8 mouse cellular contexts compared by ENCODE assay signal in genomic region chrX:7638401-7639091, GRCm38 (mm10). TPM values are rescaled to one million over a fixed set of nuclear protein-coding genes. Genes with fewer than 3 reads are reported as not detected.
DNase-seq lines count a peak whose midpoint lies in the region; ATAC-seq and TF ChIP-seq lines count a peak whose summit lies in the region.

Syp (plus strand) TSS chrX:7638471.

- peak within 1 kb of the TSS; percentile 69 to 70 for H3K4me3 ChIP-seq in MEL (ENCODE audit: control insufficient read depth in 1 of 2, insufficient read depth in 1 of 2, low read depth in 2 of 2, low read length in 2 of 2)
- peak within 1 kb of the TSS; percentile 51 for H3K4me3 ChIP-seq in forebrain, postnatal 0 days (ENCODE audit: low read depth, low read length)
- H3K4me3 ChIP-seq in lung, embryonic 14.5 days (ENCODE audit: low read depth, low read length), result peak within 1 kb of the TSS; percentile 27
- H3K4me3 ChIP-seq in neural tube, embryonic 15.5 days (replicated peaks), result peak within 1 kb of the TSS; percentile 49
- peak within 1 kb of the TSS; percentile 29 for H3K4me3 ChIP-seq in testis, adult 2 months (ENCODE audit: control insufficient read depth, low read depth, low read length)

- TF ChIP-seq POLR2A in MEL (IDR thresholded peaks at IDR 0.05; ENCODE audit: control insufficient read depth in 1 of 2, insufficient read depth in 1 of 2, low read depth in 1 of 2, low read length in 2 of 2, poor library complexity in 1 of 2), result peak in 1 of 2 experiments; percentile 51; a peak in 1 of 4 replicates
- no peak for TF ChIP-seq POLR2A in testis, adult 2 months (IDR thresholded peaks at IDR 0.05; ENCODE audit: control insufficient read depth, low read depth, low read length)

- TF ChIP-seq CTCF in MEL (IDR thresholded peaks at IDR 0.05 in 2 of 3, conservative IDR thresholded peaks at IDR 0.05 in 1 of 3; ENCODE audit: control insufficient read depth in 1 of 3, insufficient read depth in 1 of 3, low read depth in 2 of 3, low read length in 3 of 3, poor library complexity in 1 of 3, severe bottlenecking in 1 of 3), result no peak
- no peak for TF ChIP-seq CTCF in forebrain, postnatal 0 days (IDR thresholded peaks at IDR 0.05; ENCODE audit: low read depth)
- no peak for TF ChIP-seq CTCF in lung, embryonic 14.5 days (IDR thresholded peaks at IDR 0.05; ENCODE audit: low read depth)
- no peak for TF ChIP-seq CTCF in testis, adult 2 months (IDR thresholded peaks at IDR 0.05; ENCODE audit: control insufficient read depth, insufficient read depth, insufficient replicate concordance, low read depth, low read length)

- TF ChIP-seq RAD21 in MEL (IDR thresholded peaks at IDR 0.05; ENCODE audit: low read depth, low read length), result no peak

- no peak within 1 kb of the TSS for H3K27ac ChIP-seq in MEL (ENCODE audit: control insufficient read depth, low read depth, low read length)
- H3K27ac ChIP-seq in forebrain, postnatal 0 days (ENCODE audit: low read depth, low read length), result peak within 1 kb of the TSS; percentile 88
- H3K27ac ChIP-seq in lung, embryonic 14.5 days (ENCODE audit: low read depth), result no peak within 1 kb of the TSS
- H3K27ac ChIP-seq in neural tube, embryonic 15.5 days (replicated peaks), result peak within 1 kb of the TSS; percentile 78
- H3K27ac ChIP-seq in testis, adult 2 months (ENCODE audit: control insufficient read depth, insufficient read depth, low read depth, low read length), result no peak within 1 kb of the TSS

- peak; percentile 96 for DNase-seq in MEL (ENCODE audit: low read depth, low spot score)
- peak; percentile 90 to 94 for DNase-seq in cerebellum, adult 18-20 months
- DNase-seq in forebrain, postnatal 0 days, result peak; percentile 91
- DNase-seq in layer of hippocampus, adult 9-10 months (ENCODE audit: low spot score), result peak; percentile 51
- peak; percentile 83 for DNase-seq in lung, embryonic 14.5 days

- H3K9ac ChIP-seq in MEL (ENCODE audit: control insufficient read depth, low read depth, low read length, poor library complexity, severe bottlenecking), result peak within 1 kb of the TSS; percentile 85
- H3K9ac ChIP-seq in forebrain, postnatal 0 days, result peak within 1 kb of the TSS; percentile 65
- H3K9ac ChIP-seq in lung, embryonic 14.5 days, result no peak within 1 kb of the TSS
- H3K9ac ChIP-seq in neural tube, embryonic 15.5 days (replicated peaks), result peak within 1 kb of the TSS; percentile 41

- H3K36me3 ChIP-seq in MEL (ENCODE audit: control insufficient read depth in 1 of 2, insufficient read depth in 2 of 2, low read length in 2 of 2), result peaks cover 0 to 5% of the 10 kb centered on the region in 2 experiments; a peak in 2 of 4 replicates
- peaks cover 2% of the 10 kb centered on the region; the same call in 1 of the 2 replicates for H3K36me3 ChIP-seq in forebrain, postnatal 0 days (ENCODE audit: insufficient read depth)
- H3K36me3 ChIP-seq in lung, embryonic 14.5 days (ENCODE audit: insufficient read depth), result no peaks in the 10 kb centered on the region
- H3K36me3 ChIP-seq in neural tube, embryonic 15.5 days, result 0 out of 2 replicates have a peak, but pooled peaks cover 3% of the 10 kb centered on the region
- H3K36me3 ChIP-seq in testis, adult 2 months (ENCODE audit: control insufficient read depth, insufficient read depth, low read length), result no peaks in the 10 kb centered on the region

- no peaks in the 10 kb centered on the region for H3K27me3 ChIP-seq in MEL (ENCODE audit: control insufficient read depth in 1 of 2, insufficient read depth in 2 of 2, low read length in 2 of 2)
- no peaks in the 10 kb centered on the region for H3K27me3 ChIP-seq in forebrain, postnatal 0 days (ENCODE audit: insufficient read depth, low read length)
- no peaks in the 10 kb centered on the region for H3K27me3 ChIP-seq in lung, embryonic 14.5 days (ENCODE audit: insufficient read depth, low read length)
- no peaks in the 10 kb centered on the region for H3K27me3 ChIP-seq in neural tube, embryonic 15.5 days (replicated peaks)
- no peaks in the 10 kb centered on the region for H3K27me3 ChIP-seq in testis, adult 2 months (ENCODE audit: control insufficient read depth, insufficient read depth, low read length)

- WGBS in forebrain, postnatal 0 days, result 19% methylated on average over 26 of the region's 42 CpGs
- WGBS in lung, embryonic 14.5 days, result 9% methylated on average over 38 of the region's 42 CpGs
- 15% methylated on average over 36 of the region's 42 CpGs for WGBS in neural tube, embryonic 15.5 days

- no peaks in the 10 kb centered on the region; the same call in 1 of the 2 replicates for H3K79me2 ChIP-seq in MEL (ENCODE audit: control insufficient read depth, insufficient read depth, low read length, poor library complexity)

- peak in 1 of 2 experiments; percentile 35; a peak in 1 of 4 replicates for TF ChIP-seq EP300 in MEL (IDR thresholded peaks at IDR 0.05; ENCODE audit: low read depth in 1 of 2, low read length in 2 of 2)

- peak; percentile 88 for ATAC-seq in forebrain, postnatal 0 days
- peak; percentile 56 to 95 for ATAC-seq in hematopoietic stem cell, adult 5-6 weeks (replicated peaks in 1 of 2; ENCODE audit: insufficient read depth in 1 of 2, low FRiP score in 2 of 2, low TSS enrichment in 1 of 2, low read depth in 1 of 2, poor library complexity in 2 of 2, severe bottlenecking in 2 of 2)
- peak; percentile 78 for ATAC-seq in lung, embryonic 14.5 days (ENCODE audit: insufficient read depth)
- peak; percentile 90 for ATAC-seq in neural tube, embryonic 15.5 days (ENCODE audit: low FRiP score)

- H3K4me2 ChIP-seq in forebrain, postnatal 0 days (ENCODE audit: low read depth), result peak within 1 kb of the TSS; percentile 63
- peak within 1 kb of the TSS; percentile 52 for H3K4me2 ChIP-seq in lung, embryonic 14.5 days
- H3K4me2 ChIP-seq in neural tube, embryonic 15.5 days, result peak within 1 kb of the TSS; percentile 60

- H3K9me3 ChIP-seq in MEL (replicated peaks; ENCODE audit: insufficient read depth, low read length), result no peaks in the 10 kb centered on the region
- no peaks in the 10 kb centered on the region for H3K9me3 ChIP-seq in forebrain, postnatal 0 days (ENCODE audit: low read length)
- no peaks in the 10 kb centered on the region for H3K9me3 ChIP-seq in lung, embryonic 14.5 days (ENCODE audit: low read depth, low read length)
- no peaks in the 10 kb centered on the region for H3K9me3 ChIP-seq in neural tube, embryonic 15.5 days (replicated peaks)

- H3K4me1 ChIP-seq in MEL (ENCODE audit: control insufficient read depth in 1 of 2, insufficient read depth in 2 of 2, low read length in 2 of 2), result peaks cover 0 to 18% of the 10 kb centered on the region in 2 experiments; a peak in 1 of 4 replicates
- H3K4me1 ChIP-seq in forebrain, postnatal 0 days (ENCODE audit: insufficient read depth), result no peaks in the 10 kb centered on the region
- H3K4me1 ChIP-seq in lung, embryonic 14.5 days (ENCODE audit: insufficient read depth), result no peaks in the 10 kb centered on the region
- H3K4me1 ChIP-seq in neural tube, embryonic 15.5 days, result peaks cover 6% of the 10 kb centered on the region
- peaks cover 3% of the 10 kb centered on the region for H3K4me1 ChIP-seq in testis, adult 2 months (ENCODE audit: control insufficient read depth, insufficient read depth, low read length)

TF ChIP-seq in MEL, 35 proteins besides CTCF, POLR2A, EP300 and RAD21:
- TF ChIP-seq NRF1 (IDR thresholded peaks at IDR 0.05; ENCODE audit: insufficient read depth, low read depth, low read length, poor library complexity, severe bottlenecking) (peak; percentile 82), ETS1 (IDR thresholded peaks at IDR 0.05; ENCODE audit: low read depth, low read length) (0 out of 2 replicates have a peak, but pooled peaks have one; percentile 24), MAZ (IDR thresholded peaks at IDR 0.05; ENCODE audit: low read depth, low read length) (peak; percentile 92; the same call in 1 of the 2 replicates), SIN3A (IDR thresholded peaks at IDR 0.05; ENCODE audit: low read length) (peak; percentile 99), TCF12 (IDR thresholded peaks at IDR 0.05; ENCODE audit: low read depth, low read length) (peak; percentile 20; the same call in 1 of the 2 replicates), USF1 (IDR thresholded peaks at IDR 0.05; ENCODE audit: low read depth, low read length) (no peak), MAX (IDR thresholded peaks at IDR 0.05; ENCODE audit: low read length) (peak; percentile 56; the same call in 1 of the 2 replicates), SMC3 (IDR thresholded peaks at IDR 0.05; ENCODE audit: low read depth, low read length) (peak; percentile 32; the same call in 1 of the 2 replicates), JUND (IDR thresholded peaks at IDR 0.05; ENCODE audit: low read depth, low read length) (peak; percentile 88; the same call in 1 of the 2 replicates), NELFE (IDR thresholded peaks at IDR 0.05; ENCODE audit: low read depth, low read length) (peak; percentile 36; the same call in 1 of the 2 replicates), MXI1 (IDR thresholded peaks at IDR 0.05; ENCODE audit: low read depth, low read length) (peak; percentile 99), ELF1 (IDR thresholded peaks at IDR 0.05; ENCODE audit: low read depth, low read length) (peak; percentile 62), RCOR1 (IDR thresholded peaks at IDR 0.05; ENCODE audit: low read depth, low read length) (peak; percentile 84), GATA1 (IDR thresholded peaks at IDR 0.05; ENCODE audit: low read depth, low read length) (no peak), USF2 (IDR thresholded peaks at IDR 0.05; ENCODE audit: borderline replicate concordance in 1 of 2, insufficient read depth in 1 of 2, low read depth in 1 of 2, low read length in 2 of 2) (no peak), HCFC1 (IDR thresholded peaks at IDR 0.05; ENCODE audit: low read depth, low read length) (peak; percentile 75), CHD2 (IDR thresholded peaks at IDR 0.05; ENCODE audit: low read length) (no peak)

RNA-seq across cellular contexts. Expression of gene Syp, which starts in this region (rescaled TPM):
- 0.54 and 0.56 TPM in 2 replicates for total RNA-seq in MEL (2012; rRNA removed)
- 1 to 10 TPM in 1 of 2 experiments, not detected in 1; 2.3 TPM for polyA plus RNA-seq in MEL (2012; ENCODE audit: insufficient read depth in 1 of 2, insufficient read length in 2 of 2, low read depth in 1 of 2, low replicate concordance in 2 of 2, missing spikeins in 1 of 2)
- total RNA-seq in forebrain, postnatal 0 days (2014; rRNA removed), result 321 and 330 TPM in 2 replicates
- 190 and 242 TPM in 2 replicates for polyA plus RNA-seq in forebrain, postnatal 0 days (2015; fragmentation: Nextera tagmentation; extraction: Ambion mirVana)
- 0.94 and 1.1 TPM in 2 replicates for total RNA-seq in hematopoietic stem cell, adult 5-6 weeks (2017)
- polyA plus RNA-seq in lung, embryonic 14.5 days (2014; fragmentation: Nextera tagmentation; extraction: Ambion mirVana), result 0.88 and 0.97 TPM in 2 replicates
- polyA plus RNA-seq in neural tube, embryonic 15.5 days (2015; fragmentation: Nextera tagmentation; extraction: Ambion mirVana), result 195 and 223 TPM in 2 replicates
- 0.28 and 0.33 TPM in 2 replicates for polyA plus RNA-seq in testis, adult 2 months (2012; rRNA removed)

Comparison
In these comparisons a context has a peak if more than half of its experiments do, and no peak if none do; other contexts are left out.
1. RNA of gene Syp (total RNA-seq): 321 to 330 TPM in forebrain, postnatal 0 days; 0.94 to 1.1 TPM in hematopoietic stem cell, adult 5-6 weeks and 0.54 to 0.56 TPM in MEL; every median in the first group is over 100 times any median in the second.
2. RNA of gene Syp (polyA plus RNA-seq): 190 to 242 TPM in forebrain, postnatal 0 days and 195 to 223 TPM in neural tube, embryonic 15.5 days; 2.3 TPM in MEL, 0.88 to 0.97 TPM in lung, embryonic 14.5 days and 0.28 to 0.33 TPM in testis, adult 2 months; every median in the first group is over 10 times any median in the second.
3. Peak in DNase-seq, ATAC-seq, H3K4me3 ChIP-seq and H3K4me2 ChIP-seq in lung, embryonic 14.5 days; RNA of the gene not detected or under 1 TPM.
4. H3K27ac ChIP-seq: peak in forebrain, postnatal 0 days (single experiment) and neural tube, embryonic 15.5 days (single experiment); none in MEL (single experiment), lung, embryonic 14.5 days (single experiment) and testis, adult 2 months (single experiment).
5. Peak in every context shown above with its lines, with median percentiles within 50 percentile points of each other: DNase-seq, H3K4me3 ChIP-seq, ATAC-seq and H3K4me2 ChIP-seq.